Mouse (Mus musculus): ENCODE data around the gene Tmem121b. TPM values are rescaled to one million over a fixed set of nuclear protein-coding genes. Genes with fewer than 3 reads are reported as not detected.

Gene Tmem121b
- total RNA-seq, 1 experiment = 0.09 TPM

DNA sequence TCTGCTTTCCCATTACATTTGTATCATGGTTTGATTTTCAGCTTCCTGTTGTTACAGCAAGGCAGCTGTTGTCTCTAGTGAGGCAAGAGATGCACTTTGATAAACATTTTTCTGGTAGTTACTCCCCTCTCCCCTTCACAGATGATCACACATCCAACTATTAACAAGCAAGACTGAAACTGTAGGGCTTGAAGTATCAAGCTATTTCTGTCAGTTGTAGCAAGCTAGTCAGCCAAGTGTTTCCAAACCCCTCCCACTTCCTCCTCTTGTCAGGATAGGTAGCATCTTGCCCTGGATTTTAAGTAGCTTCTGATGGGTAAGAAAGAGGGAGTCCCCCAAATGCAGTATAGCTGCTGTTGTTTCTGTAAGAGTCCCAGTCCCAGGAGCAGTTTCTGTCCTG is 23.8 kb downstream of the Tmem121b start:
- no peak for TF ChIP-seq HCFC1 (IDR thresholded peaks at IDR 0.05; ENCODE audit: borderline replicate concordance, insufficient read depth, low read length)
- no peak for TF ChIP-seq ZC3H11A (IDR thresholded peaks at IDR 0.05; ENCODE audit: borderline replicate concordance, low read depth, low read length)
- TF ChIP-seq ZNF384 (IDR thresholded peaks at IDR 0.05; ENCODE audit: low read depth, low read length) = no peak
- no peak for TF ChIP-seq MAFK (IDR thresholded peaks at IDR 0.05; ENCODE audit: insufficient read depth, low read depth, low read length)
- TF ChIP-seq CHD2 (IDR thresholded peaks at IDR 0.05; ENCODE audit: low read depth, low read length) = no peak
- peaks cover 2 to 3% of the 10 kb centered on the region in 2 experiments; a peak in 2 of 4 replicates for H3K4me1 ChIP-seq (ENCODE audit: control insufficient read depth in 2 of 2, insufficient read depth in 2 of 2, low read length in 2 of 2, poor library complexity in 1 of 2)
- in situ Hi-C loops (cut with MboI; ENCODE audit: low sequenced_read_pairs in 2 of 2, unreplicated experiment in 2 of 2) = no loop called here
- no peak for DNase-seq (ENCODE audit: low read depth, low spot score)
- H3K27ac ChIP-seq (ENCODE audit: insufficient read depth, low read depth, low read length, poor library complexity, severe bottlenecking) = no peak overlapping the region
- H3K36me3 ChIP-seq (ENCODE audit: control insufficient read depth, insufficient read depth, low read length, poor library complexity, severe bottlenecking) = no peaks in the 10 kb centered on the region
- H3K9me3 ChIP-seq (ENCODE audit: control insufficient read depth, insufficient read depth, low read depth, low read length) = no peaks in the 10 kb centered on the region
- no peak overlapping the region for H3K4me3 ChIP-seq (ENCODE audit: insufficient read depth in 1 of 2, low read depth in 1 of 2, low read length in 2 of 2, poor library complexity in 1 of 2, severe bottlenecking in 1 of 2)
- H3K9ac ChIP-seq (ENCODE audit: insufficient read depth, low read depth, low read length, poor library complexity, severe bottlenecking) = no peak overlapping the region

- DNase-seq (ENCODE audit: low read depth, low spot score) = no peak
- in situ Hi-C loops (cut with MboI; ENCODE audit: low sequenced_read_pairs in 2 of 2, unreplicated experiment in 2 of 2) = no loop called here
- H3K4me1 ChIP-seq (ENCODE audit: control insufficient read depth in 2 of 2, insufficient read depth in 2 of 2, low read length in 2 of 2, poor library complexity in 1 of 2) = peaks cover 2 to 3% of the 10 kb centered on the region in 2 experiments; a peak in 2 of 4 replicates
- no peak overlapping the region for H3K27ac ChIP-seq (ENCODE audit: insufficient read depth, low read depth, low read length, poor library complexity, severe bottlenecking)
- no peaks in the 10 kb centered on the region for H3K9me3 ChIP-seq (ENCODE audit: control insufficient read depth, insufficient read depth, low read depth, low read length)
- no peak for TF ChIP-seq ZC3H11A (IDR thresholded peaks at IDR 0.05; ENCODE audit: borderline replicate concordance, low read depth, low read length)
- no peak for TF ChIP-seq CHD2 (IDR thresholded peaks at IDR 0.05; ENCODE audit: low read depth, low read length)
- TF ChIP-seq HCFC1 (IDR thresholded peaks at IDR 0.05; ENCODE audit: borderline replicate concordance, insufficient read depth, low read length) = no peak
- no peak for TF ChIP-seq MAFK (IDR thresholded peaks at IDR 0.05; ENCODE audit: insufficient read depth, low read depth, low read length)
- no peak for TF ChIP-seq ZNF384 (IDR thresholded peaks at IDR 0.05; ENCODE audit: low read depth, low read length)
- H3K36me3 ChIP-seq (ENCODE audit: control insufficient read depth, insufficient read depth, low read length, poor library complexity, severe bottlenecking) = no peaks in the 10 kb centered on the region
- no peak overlapping the region for H3K9ac ChIP-seq (ENCODE audit: insufficient read depth, low read depth, low read length, poor library complexity, severe bottlenecking)
- no peak overlapping the region for H3K4me3 ChIP-seq (ENCODE audit: insufficient read depth in 1 of 2, low read depth in 1 of 2, low read length in 2 of 2, poor library complexity in 1 of 2, severe bottlenecking in 1 of 2)
These were observed 24.3 kb downstream of the Tmem121b start for GRCm38 (mm10) chr6:120469268-120469667.

GRCm38 (mm10) chr6:120468259-120468658 is 25.3 kb downstream of the Tmem121b start:
- no peaks in the 10 kb centered on the region for H3K36me3 ChIP-seq (ENCODE audit: control insufficient read depth, insufficient read depth, low read length, poor library complexity, severe bottlenecking)
- H3K9me3 ChIP-seq (ENCODE audit: control insufficient read depth, insufficient read depth, low read depth, low read length) = no peaks in the 10 kb centered on the region
- H3K4me3 ChIP-seq (ENCODE audit: insufficient read depth in 1 of 2, low read depth in 1 of 2, low read length in 2 of 2, poor library complexity in 1 of 2, severe bottlenecking in 1 of 2) = no peak overlapping the region
- H3K27ac ChIP-seq (ENCODE audit: insufficient read depth, low read depth, low read length, poor library complexity, severe bottlenecking) = no peak overlapping the region
- H3K4me1 ChIP-seq (ENCODE audit: control insufficient read depth in 2 of 2, insufficient read depth in 2 of 2, low read length in 2 of 2, poor library complexity in 1 of 2) = peaks cover 2 to 8% of the 10 kb centered on the region in 2 experiments; a peak in 2 of 4 replicates
- no peak overlapping the region for H3K9ac ChIP-seq (ENCODE audit: insufficient read depth, low read depth, low read length, poor library complexity, severe bottlenecking)
- in situ Hi-C loops (cut with MboI; ENCODE audit: low sequenced_read_pairs in 2 of 2, unreplicated experiment in 2 of 2) = no loop called here
- DNase-seq (ENCODE audit: low read depth, low spot score) = no peak
- no peak for TF ChIP-seq HCFC1 (IDR thresholded peaks at IDR 0.05; ENCODE audit: borderline replicate concordance, insufficient read depth, low read length)
- no peak for TF ChIP-seq ZC3H11A (IDR thresholded peaks at IDR 0.05; ENCODE audit: borderline replicate concordance, low read depth, low read length)
- no peak for TF ChIP-seq ZNF384 (IDR thresholded peaks at IDR 0.05; ENCODE audit: low read depth, low read length)
- TF ChIP-seq CHD2 (IDR thresholded peaks at IDR 0.05; ENCODE audit: low read depth, low read length) = no peak

GRCm38 (mm10) chr6:120466609-120467329 is 26.8 kb downstream of the Tmem121b start:
- no peaks in the 10 kb centered on the region for H3K9me3 ChIP-seq (ENCODE audit: control insufficient read depth, insufficient read depth, low read depth, low read length)

More at GRCm38 (mm10) chr6:120466609-120467329, 26.8 kb downstream of the Tmem121b start:
- in situ Hi-C loops (cut with MboI; ENCODE audit: low sequenced_read_pairs in 2 of 2, unreplicated experiment in 2 of 2) = no loop called here
- TF ChIP-seq HCFC1 (IDR thresholded peaks at IDR 0.05; ENCODE audit: borderline replicate concordance, insufficient read depth, low read length) (no peak), MAFK (IDR thresholded peaks at IDR 0.05; ENCODE audit: insufficient read depth, low read depth, low read length) (no peak), CHD2 (IDR thresholded peaks at IDR 0.05; ENCODE audit: low read depth, low read length) (no peak), ZC3H11A (IDR thresholded peaks at IDR 0.05; ENCODE audit: borderline replicate concordance, low read depth, low read length) (no peak), ZNF384 (IDR thresholded peaks at IDR 0.05; ENCODE audit: low read depth, low read length) (no peak)
- peaks cover 0 to 5% of the 10 kb centered on the region in 2 experiments; a peak in 2 of 4 replicates for H3K4me1 ChIP-seq (ENCODE audit: control insufficient read depth in 2 of 2, insufficient read depth in 2 of 2, low read length in 2 of 2, poor library complexity in 1 of 2)
- no peak overlapping the region for H3K9ac ChIP-seq (ENCODE audit: insufficient read depth, low read depth, low read length, poor library complexity, severe bottlenecking)
- DNase-seq (ENCODE audit: low read depth, low spot score) = no peak
- no peak overlapping the region for H3K27ac ChIP-seq (ENCODE audit: insufficient read depth, low read depth, low read length, poor library complexity, severe bottlenecking)
- H3K36me3 ChIP-seq (ENCODE audit: control insufficient read depth, insufficient read depth, low read length, poor library complexity, severe bottlenecking) = no peaks in the 10 kb centered on the region
- H3K4me3 ChIP-seq (ENCODE audit: insufficient read depth in 1 of 2, low read depth in 1 of 2, low read length in 2 of 2, poor library complexity in 1 of 2, severe bottlenecking in 1 of 2) = no peak overlapping the region

Measured in ES-E14 (cell line).